Mouse (Mus musculus): Measurements from ENCODE around the gene Abcc6.
"Not testable (repeated sequence)": the region's sequence is repeated elsewhere in the genome, so short reads cannot be mapped to it uniquely, and the experiment has no call there.

The Abcc6 gene

GRCm38 (mm10) chr7:46028681-46029080, 1.4 kb downstream of the Abcc6 start:
- DNase-seq (ENCODE audit: low spot score in 2 of 2): no peak

- no peak for DNase-seq (ENCODE audit: low spot score in 2 of 2)
These were observed 4.7 kb downstream of the Abcc6 start for GRCm38 (mm10) chr7:46025436-46025835.

- DNase-seq (ENCODE audit: low spot score in 2 of 2): no peak
These were observed 8.2 kb downstream of the Abcc6 start for GRCm38 (mm10) chr7:46021951-46022350.

GRCm38 (mm10) chr7:46019594-46019993, 10.5 kb downstream of the Abcc6 start:
- DNase-seq (ENCODE audit: low spot score in 2 of 2): peak; percentile 8 to 44

- peak; percentile 55 to 63 for DNase-seq (ENCODE audit: low spot score in 2 of 2)
These were observed 16.7 kb downstream of the Abcc6 start for GRCm38 (mm10) chr7:46013266-46014010.

- DNase-seq (ENCODE audit: low spot score in 2 of 2): no peak
These were observed 18.0 kb downstream of the Abcc6 start for GRCm38 (mm10) chr7:46012121-46012520.

- peak; percentile 62 to 83 for DNase-seq (ENCODE audit: low spot score in 2 of 2)
These were observed 20.5 kb downstream of the Abcc6 start for GRCm38 (mm10) chr7:46009578-46009977.

GRCm38 (mm10) chr7:46002748-46003147, 27.4 kb downstream of the Abcc6 start:
- DNase-seq (ENCODE audit: low spot score in 2 of 2): no peak

- DNase-seq (ENCODE audit: low spot score in 2 of 2): no peak
These were observed 29.5 kb downstream of the Abcc6 start for GRCm38 (mm10) chr7:46000577-46000976.

GRCm38 (mm10) chr7:45992470-45992869, 37.6 kb downstream of the Abcc6 start:
- no peak for DNase-seq (ENCODE audit: low spot score in 2 of 2)

GRCm38 (mm10) chr7:45988344-45988743, 41.8 kb downstream of the Abcc6 start:
- no peak for DNase-seq (ENCODE audit: low spot score in 2 of 2)

GRCm38 (mm10) chr7:45986893-45987292, 43.2 kb downstream of the Abcc6 start:
- no peak for DNase-seq (ENCODE audit: low spot score in 2 of 2)

- no peak for DNase-seq (ENCODE audit: low spot score in 2 of 2)
These were observed 48.5 kb downstream of the Abcc6 start for GRCm38 (mm10) chr7:45981612-45982011.

- no peak for DNase-seq (ENCODE audit: low spot score in 2 of 2)
These were observed 55.6 kb downstream of the Abcc6 start for GRCm38 (mm10) chr7:45974512-45974911.

GRCm38 (mm10) chr7:45974103-45974502, 56.0 kb downstream of the Abcc6 start:
- DNase-seq (ENCODE audit: low spot score in 2 of 2): no peak

GRCm38 (mm10) chr7:45973271-45973687, 56.8 kb downstream of the Abcc6 start:
- no peak for DNase-seq (ENCODE audit: low spot score in 2 of 2)

GRCm38 (mm10) chr7:45971831-45972723, 58.0 kb downstream of the Abcc6 start:
- DNase-seq (ENCODE audit: low spot score in 2 of 2): no peak

- no peak for DNase-seq (ENCODE audit: low spot score in 2 of 2)
These were observed 73.5 kb downstream of the Abcc6 start for GRCm38 (mm10) chr7:45956611-45957010.

- DNase-seq (ENCODE audit: low spot score in 2 of 2): peak in 1 of 2 experiments; percentile 28
These were observed 81.0 kb downstream of the Abcc6 start for GRCm38 (mm10) chr7:45949061-45949460.

GRCm38 (mm10) chr7:45943280-45943679, 86.8 kb downstream of the Abcc6 start:
- not testable (repeated sequence) for DNase-seq (ENCODE audit: low spot score in 2 of 2)

- no peak for DNase-seq (ENCODE audit: low spot score in 2 of 2)
These were observed 88.1 kb downstream of the Abcc6 start for GRCm38 (mm10) chr7:45941986-45942385.

- DNase-seq (ENCODE audit: low spot score in 2 of 2): no peak
These were observed 90.3 kb downstream of the Abcc6 start for GRCm38 (mm10) chr7:45939836-45940235.

GRCm38 (mm10) chr7:45935114-45935513, 95.0 kb downstream of the Abcc6 start:
- peak; percentile 40 to 50 for DNase-seq (ENCODE audit: low spot score in 2 of 2)

All from frontal cortex, postnatal 36 days (tissue).